Mouse (Mus musculus) kidney, postnatal 0 days (tissue): ENCODE data around the gene Zgpat. TPM values are rescaled to one million over a fixed set of nuclear protein-coding genes. Genes with fewer than 3 reads are reported as not detected.

Experiments
- ATAC-seq: fragments of 200-750 bp; cut with Nextera tagmentation; replicated peaks from 2 replicates; pipeline ENCODE4 v1.8.0; 2017; ENCODE audit warnings: low read depth, moderate number of reproducible peaks, moderate TSS enrichment, moderate library complexity; ENCODE audit not compliant: low FRiP score
- DNase-seq: peaks from one replicate; pipeline ENCODE4 v3.0.0-alpha.2; 2016; ENCODE audit warnings: low spot score
- H3K27ac ChIP-seq: fragments of 300-500 bp; sonication (generic); 2 replicates; pipeline ENCODE4 v1.5.1; 2014; ENCODE audit warnings: mild to moderate bottlenecking
- H3K27me3 ChIP-seq: fragments of 300-500 bp; sonication (generic); 2 replicates; pipeline ENCODE4 v1.6.1; 2014; ENCODE audit warnings: low read length, mixed read lengths; ENCODE audit not compliant: insufficient read depth
- H3K36me3 ChIP-seq: fragments of 300-500 bp; sonication (generic); 2 replicates; pipeline ENCODE4 v1.6.1; 2014; ENCODE audit warnings: low read length, mixed read lengths; ENCODE audit not compliant: insufficient read depth
- H3K4me1 ChIP-seq: fragments of 300-500 bp; sonication (generic); replicated peaks from 2 replicates; pipeline ENCODE4 v1.6.1; 2014; ENCODE audit warnings: antibody characterized with exemption, low read length, mixed read lengths; ENCODE audit not compliant: insufficient read depth
- H3K4me2 ChIP-seq: fragments of 300-500 bp; sonication (generic); 2 replicates; pipeline ENCODE4 v1.6.1; 2014; ENCODE audit warnings: mild to moderate bottlenecking, low read length, moderate library complexity, mixed read lengths
- H3K4me3 ChIP-seq: fragments of 300-500 bp; sonication (generic); replicated peaks from 2 replicates; pipeline ENCODE4 v1.5.1; 2014; ENCODE audit warnings: low read depth, low read length
- H3K9ac ChIP-seq: fragments of 300-500 bp; sonication (generic); 2 replicates; pipeline ENCODE4 v1.6.1; 2014; ENCODE audit warnings: low read depth, low read length
- H3K9me3 ChIP-seq: fragments of 300-500 bp; sonication (generic); replicated peaks from 2 replicates; pipeline ENCODE4 v1.6.1; 2016; ENCODE audit warnings: low read length, inconsistent platforms, mixed read lengths
- CTCF ChIP-seq: IDR thresholded peaks from 2 replicates; pipeline ENCODE4 v1.5.1; 2016; ENCODE audit warnings: antibody characterized with exemption, low read depth, mild to moderate bottlenecking, moderate library complexity
- WGBS: fragments of 180-500 bp; shearing (Covaris S2); extraction: QIAGEN DNeasy Blood & Tissue Kit; methylation state at CpG from one replicate; pipeline ENCODE4 v1.1.7; 2014; 5-methylcytosine and 5-hydroxymethylcytosine counted together
- polyA plus RNA-seq: library from polyadenylated mRNA; unstranded; fragments of >200 nt; fragmentation: Nextera tagmentation; extraction: Ambion mirVana; gene quantifications from 2 replicates; pipeline ENCODE4 v1.2.1, GENCODE M21; 2015

Zgpat gene
- polyA plus RNA-seq: 32.2 and 33.1 TPM in 2 replicates

DNA sequence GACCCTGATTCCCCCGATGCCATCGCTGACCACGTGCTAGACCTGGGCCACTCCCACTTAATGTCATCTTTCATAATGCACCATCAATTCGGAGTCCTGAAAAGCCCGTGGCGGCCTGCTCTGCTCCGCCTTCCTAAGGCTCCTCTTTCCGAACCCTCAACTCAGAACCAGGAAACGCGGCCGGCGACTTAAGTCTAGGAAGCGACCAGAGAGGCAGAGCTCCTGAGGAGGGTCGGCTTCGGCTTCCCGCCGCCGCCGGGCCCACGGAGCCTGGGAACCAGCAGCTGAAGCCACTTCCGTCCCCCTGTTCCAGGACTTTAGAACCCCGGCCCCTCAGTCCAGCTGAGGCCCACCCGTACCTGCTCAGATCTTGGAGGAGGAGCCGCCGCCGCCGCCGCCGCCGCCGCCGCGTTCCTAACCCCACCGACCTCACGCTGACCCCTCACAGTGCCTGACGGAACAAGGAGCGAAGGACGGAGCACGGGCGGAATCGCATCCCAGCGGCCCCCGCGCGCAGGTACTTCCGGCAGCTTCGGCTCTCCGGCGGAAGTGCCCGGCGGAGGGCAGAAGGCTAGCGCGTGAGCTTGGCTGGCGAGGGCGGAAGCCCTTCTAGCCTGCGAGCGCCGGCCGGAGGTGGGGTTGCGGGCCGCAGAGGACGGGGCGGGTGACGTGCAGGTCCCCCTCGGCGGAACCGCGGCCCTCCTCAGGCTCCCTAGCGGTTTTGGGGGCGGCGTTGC lies at the start of gene Zgpat, which contains the start of gene Arfrp1:
Gene Zgpat, plus strand, starts transcription at position 69 of the 737 bp plus-strand sequence.
Gene Arfrp1, minus strand, starts transcription at position 545 of the 737 bp plus-strand sequence.
- DNase-seq: peak; percentile 95
- Histone ChIP-seq H3K9me3 (no peaks in the 10 kb centered on the region), H3K9ac (peak within 1 kb of the TSS; percentile 87), H3K4me2 (peak within 1 kb of the TSS; percentile 81), H3K27me3 (no peaks in the 10 kb centered on the region), H3K36me3 (peaks cover 19% of the 10 kb centered on the region), H3K4me1 (peaks cover 15% of the 10 kb centered on the region), H3K27ac (peak within 1 kb of the TSS; percentile 95), H3K4me3 (peak within 1 kb of the TSS; percentile 87)
- 1% methylated on average over 66 of the region's 71 CpGs for WGBS
- TF ChIP-seq CTCF: peak; percentile 12; the same call in 1 of the 2 replicates
- ATAC-seq: peak; percentile 93

- peak; percentile 91 for ATAC-seq
- TF ChIP-seq CTCF: no peak
Observed at GRCm38 (mm10) chr2:181319248-181320102, 45.3 kb upstream of the Zgpat start, which contains the start of gene Rtel1. Gene Rtel1, plus strand, starts transcription at chr2:181319739.

GRCm38 (mm10) chr2:181320103-181320499 lies 44.6 kb upstream of the Zgpat start:
- ATAC-seq (peak; percentile 6; the same call in 1 of the 2 replicates), DNase-seq (no peak)
- Histone ChIP-seq H3K4me3 (peak overlapping the region; percentile 62), H3K4me1 (peaks cover 6% of the 10 kb centered on the region), H3K4me2 (peak overlapping the region; percentile 70), H3K36me3 (peaks cover 16% of the 10 kb centered on the region), H3K27me3 (no peaks in the 10 kb centered on the region), H3K27ac (no peak overlapping the region), H3K9me3 (no peaks in the 10 kb centered on the region), H3K9ac (peak overlapping the region; percentile 61)
- no peak for TF ChIP-seq CTCF
- 11% methylated on average over 7 of the region's 7 CpGs for WGBS

More at GRCm38 (mm10) chr2:181319248-181320102, 45.3 kb upstream of the Zgpat start, which contains the start of gene Rtel1:
- Histone ChIP-seq H3K9ac (peak within 1 kb of the TSS; percentile 61), H3K4me3 (peak within 1 kb of the TSS; percentile 62), H3K27me3 (peaks cover 5% of the 10 kb centered on the region), H3K27ac (0 out of 2 replicates have a peak within 1 kb of the TSS, but pooled peaks have one; percentile 15), H3K36me3 (peaks cover 16% of the 10 kb centered on the region), H3K4me1 (peaks cover 6% of the 10 kb centered on the region), H3K4me2 (peak within 1 kb of the TSS; percentile 70), H3K9me3 (no peaks in the 10 kb centered on the region)
- DNase-seq: peak; percentile 90
- 5% methylated on average over 40 of the region's 40 CpGs for WGBS

DNA sequence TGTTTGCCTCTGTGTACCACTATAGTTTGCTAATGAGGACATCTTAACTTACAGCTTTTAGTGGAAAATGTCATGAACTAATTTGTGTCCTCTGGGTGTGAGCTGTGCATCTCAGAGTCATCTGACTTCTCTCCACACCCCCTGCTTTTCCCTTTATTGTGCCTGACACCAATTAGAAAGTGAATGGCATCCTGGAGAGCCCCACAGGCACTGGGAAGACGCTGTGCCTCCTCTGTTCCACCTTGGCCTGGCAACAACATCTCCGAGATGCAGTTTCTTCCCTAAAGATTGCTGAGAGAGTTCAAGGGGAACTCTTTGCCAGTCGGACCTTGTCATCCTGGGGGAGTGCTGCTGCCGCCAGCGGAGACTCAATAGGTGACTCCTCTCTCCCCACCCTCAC lies 42.6 kb upstream of the Zgpat start:
- H3K9me3 ChIP-seq: no peaks in the 10 kb centered on the region
- no peak for TF ChIP-seq CTCF
- 67% methylated on average over 5 of the region's 5 CpGs for WGBS
- H3K27me3 ChIP-seq: no peaks in the 10 kb centered on the region
- peaks cover 31% of the 10 kb centered on the region for H3K36me3 ChIP-seq
- no peak overlapping the region for H3K27ac ChIP-seq
- H3K4me2 ChIP-seq: no peak overlapping the region
- no peak for ATAC-seq
- H3K4me3 ChIP-seq: no peak overlapping the region
- peaks cover 6% of the 10 kb centered on the region for H3K4me1 ChIP-seq
- H3K9ac ChIP-seq: no peak overlapping the region
- no peak for DNase-seq

DNA sequence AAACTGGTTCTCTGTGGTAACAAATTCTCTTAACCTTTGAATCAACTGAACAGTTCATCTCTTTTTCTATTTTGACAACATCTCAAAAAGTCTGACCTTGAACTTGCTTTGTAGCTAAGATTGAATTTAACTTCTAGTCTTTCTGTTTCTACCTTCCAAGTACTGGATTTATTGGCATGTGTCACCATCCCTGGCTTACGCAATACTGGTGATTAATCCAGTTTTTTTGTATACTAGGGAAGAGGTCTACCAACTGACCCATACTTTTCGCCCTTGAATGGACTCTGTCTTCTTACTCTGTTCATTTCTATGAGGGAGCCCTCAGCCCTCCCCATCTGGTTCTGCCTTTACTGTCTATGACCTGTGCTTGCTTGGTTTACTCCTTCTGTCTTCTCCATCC lies 38.6 kb upstream of the Zgpat start:
- DNase-seq (no peak), ATAC-seq (no peak)

GRCm38 (mm10) chr2:181332542-181332941 lies 32.2 kb upstream of the Zgpat start:
- Histone ChIP-seq H3K27ac (no peak overlapping the region), H3K4me2 (no peak overlapping the region), H3K4me1 (no peaks in the 10 kb centered on the region), H3K27me3 (no peaks in the 10 kb centered on the region), H3K9me3 (no peaks in the 10 kb centered on the region), H3K9ac (no peak overlapping the region), H3K36me3 (peaks cover 43% of the 10 kb centered on the region), H3K4me3 (no peak overlapping the region)
- no peak for TF ChIP-seq CTCF
- DNase-seq (no peak), ATAC-seq (no peak)

More for the DNA sequence above, 38.6 kb upstream of the Zgpat start:
- H3K27me3 ChIP-seq: no peaks in the 10 kb centered on the region
- H3K4me3 ChIP-seq: no peak overlapping the region
- H3K9me3 ChIP-seq: no peaks in the 10 kb centered on the region
- TF ChIP-seq CTCF: no peak
- H3K4me2 ChIP-seq: no peak overlapping the region
- H3K36me3 ChIP-seq: peaks cover 48% of the 10 kb centered on the region
- WGBS: 88% methylated on average over 2 of the region's 2 CpGs
- no peak overlapping the region for H3K9ac ChIP-seq
- H3K4me1 ChIP-seq: no peaks in the 10 kb centered on the region
- no peak overlapping the region for H3K27ac ChIP-seq
